Mouse (Mus musculus) E14TG2a.4 (cell line): ENCODE measurements at regions not wholly inside any gene's neighbourhood (a gene's known extent, or its start where the extent isn't known, plus 50 kb on each side); places are given as distances from the start of the nearest gene placed in this dataset.

Experiments used
- CTCF ChIP-seq: conservative IDR thresholded peaks from 2 replicates; pipeline ENCODE4 v1.5.1; 2014; ENCODE audit warnings: low read length
- NANOG ChIP-seq: IDR thresholded peaks from 2 replicates; pipeline ENCODE4 v1.6.1; 2014; ENCODE audit warnings: borderline replicate concordance, low read length, mixed read lengths
- POU5F1 ChIP-seq: IDR thresholded peaks from 2 replicates; pipeline ENCODE4 v1.6.1; 2014; ENCODE audit warnings: low read length, borderline replicate concordance

GRCm38 (mm10) chr12:9772875-9773274 is 203.0 kb downstream of the Osr1 start:
- TF ChIP-seq CTCF (no peak), NANOG (no peak), POU5F1 (no peak)
